Mouse (Mus musculus) MEL (cell line): ENCODE measurements around the gene Pcgf3. TPM values are rescaled to one million over a fixed set of nuclear protein-coding genes. Genes with fewer than 3 reads are reported as not detected.

ENCODE experiments used
- DNase-seq: peaks from one replicate; pipeline ENCODE4 v3.0.0; 2011; ENCODE audit warnings: low read depth, low spot score
- H3K27ac ChIP-seq: 2 replicates; pipeline ENCODE4 v1.5.1; 2012; ENCODE audit warnings: low read depth, mild to moderate bottlenecking, control low read depth, low read length, moderate library complexity; ENCODE audit not compliant: control insufficient read depth
- H3K27me3 ChIP-seq, 2 experiments: fragments of 150-350 bp in 1 of 2; sonication (generic) in 1 of 2; 2 replicates each; pipeline ENCODE4 v1.6.1; 2012; ENCODE audit warnings: low read length in 2 of 2, mild to moderate bottlenecking in 2 of 2, improper control_type of control experiment in 1 of 2, moderate library complexity in 1 of 2; ENCODE audit not compliant: insufficient read depth in 2 of 2, control insufficient read depth in 1 of 2
- H3K36me3 ChIP-seq, 2 experiments: 2 replicates each; pipeline ENCODE4 v1.6.1; 2012 to 2014; ENCODE audit warnings: low read length in 2 of 2, improper control_type of control experiment in 1 of 2, inconsistent platforms in 1 of 2, mild to moderate bottlenecking in 1 of 2; ENCODE audit not compliant: insufficient read depth in 2 of 2, control insufficient read depth in 1 of 2
- H3K4me1 ChIP-seq, 2 experiments: fragments of 150-350 bp in 1 of 2; sonication (generic) in 1 of 2; 2 replicates each; pipeline ENCODE4 v1.6.1; 2012; ENCODE audit warnings: low read length in 2 of 2, improper control_type of control experiment in 1 of 2, mild to moderate bottlenecking in 1 of 2; ENCODE audit not compliant: insufficient read depth in 2 of 2, control insufficient read depth in 1 of 2
- H3K4me3 ChIP-seq, 2 experiments: fragments of 150-350 bp in 1 of 2; sonication (generic) in 1 of 2; 2 replicates each; pipeline ENCODE4 v1.5.1; 2012; ENCODE audit warnings: low read depth in 2 of 2, low read length in 2 of 2, mild to moderate bottlenecking in 2 of 2, moderate library complexity in 2 of 2, control low read depth in 1 of 2, improper control_type of control experiment in 1 of 2; ENCODE audit not compliant: control insufficient read depth in 1 of 2, insufficient read depth in 1 of 2
- H3K79me2 ChIP-seq: 2 replicates; pipeline ENCODE4 v1.6.1; 2012; ENCODE audit warnings: mild to moderate bottlenecking, low read length, moderate library complexity; ENCODE audit not compliant: control insufficient read depth, poor library complexity, insufficient read depth
- H3K9ac ChIP-seq: 2 replicates; pipeline ENCODE4 v1.6.1; 2012; ENCODE audit warnings: low read depth, mild to moderate bottlenecking, control low read depth, low read length, moderate library complexity; ENCODE audit not compliant: control insufficient read depth, poor library complexity, severe bottlenecking
- H3K9me3 ChIP-seq: fragments of 150-350 bp; sonication (generic); replicated peaks from 2 replicates; pipeline ENCODE4 v1.6.1; 2012; ENCODE audit warnings: mild to moderate bottlenecking, low read length, improper control_type of control experiment, moderate library complexity; ENCODE audit not compliant: insufficient read depth
- MXI1 ChIP-seq: IDR thresholded peaks from 2 replicates; pipeline ENCODE4 v1.6.1; 2011; ENCODE audit warnings: mild to moderate bottlenecking, low read depth, low read length, improper control_type of control experiment
- POLR2AphosphoS2 ChIP-seq: IDR thresholded peaks from 2 replicates; pipeline ENCODE4 v1.6.1; 2011; ENCODE audit warnings: low read length, improper control_type of control experiment
- polyA plus RNA-seq, 2 experiments: library from polyadenylated mRNA; stranded (reverse) in 1 of 2; unstranded in 1 of 2; fragments of >175 nt in 1 of 2; fragments of >200 nt in 1 of 2; gene quantifications; 2 replicates each; pipeline versions ENCODE4 v1.2.1 to v1.2.4; 2012; ENCODE audit warnings: low replicate concordance in 2 of 2, low read depth in 1 of 2; ENCODE audit not compliant: insufficient read length in 2 of 2, insufficient read depth in 1 of 2, missing spikeins in 1 of 2
- total RNA-seq: library from RNA; depleted of rRNA; stranded (reverse); fragments of 300-350 nt; gene quantifications from 2 replicates; pipeline ENCODE4 v1.2.3, GENCODE M21; 2012; rRNA removed

The Pcgf3 gene
- total and polyA plus RNA-seq, 3 experiments = 7.3 to 26.4 TPM; not detected in 1

DNA sequence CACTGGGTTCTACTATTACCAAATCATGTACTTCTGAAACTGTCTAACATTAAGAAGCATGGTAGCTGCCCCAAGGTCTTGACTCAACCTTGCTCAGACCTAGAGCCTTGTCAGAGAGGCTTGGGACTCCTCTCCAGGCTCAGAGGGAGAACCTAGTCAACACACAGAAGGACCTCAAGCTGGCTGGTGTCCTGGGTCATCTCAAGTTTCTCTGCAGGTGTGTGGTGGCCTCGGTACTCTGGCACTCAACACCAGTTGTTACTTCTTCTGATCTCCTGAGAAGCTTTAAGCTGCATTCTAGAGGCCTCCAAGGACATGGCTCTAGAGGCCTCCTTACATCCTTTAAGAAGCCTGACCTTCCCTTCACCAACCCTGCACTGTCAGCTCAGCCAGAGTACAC lies 93.0 kb downstream of the Pcgf3 start:
- Histone ChIP-seq H3K36me3 (no peaks in the 10 kb centered on the region), H3K79me2 (no peaks in the 10 kb centered on the region), H3K4me1 (no peaks in the 10 kb centered on the region), H3K4me3 (no peak overlapping the region), H3K9me3 (no peaks in the 10 kb centered on the region), H3K27ac (no peak overlapping the region), H3K9ac (no peak overlapping the region), H3K27me3 (peaks cover 2 to 10% of the 10 kb centered on the region in 2 experiments; a peak in 2 of 4 replicates)
- TF ChIP-seq POLR2AphosphoS2 (no peak), MXI1 (no peak)
- no peak for DNase-seq

Other genes starting within 250 kb of the Pcgf3 start
- 32.5 and 36.3 TPM in 2 replicates for gene Dr1, start 192.3 kb upstream of the Pcgf3 start, total RNA-seq
- gene Dr1, start 192.3 kb upstream of the Pcgf3 start, polyA plus RNA-seq = 10 to 100 TPM in 1 of 2 experiments, not detected in 1; 47.2 TPM
- 8.9 and 11.2 TPM in 2 replicates for gene Pigg, start 148.6 kb upstream of the Pcgf3 start, total RNA-seq
- 1 to 10 TPM in 1 of 2 experiments, not detected in 1; 6.7 TPM for gene Pigg, start 148.6 kb upstream of the Pcgf3 start, polyA plus RNA-seq
- gene Gm42517, start 93.3 kb upstream of the Pcgf3 start, total RNA-seq = not detected in 2 replicates
- gene Gm42517, start 93.3 kb upstream of the Pcgf3 start, polyA plus RNA-seq = not detected
- 0.12 TPM in 1 of 2 replicates, not detected in the other for gene Pde6b, start 72.8 kb upstream of the Pcgf3 start, total RNA-seq
- under 1 TPM in 1 of 2 experiments, not detected in 1; 0.07 TPM for gene Pde6b, start 72.8 kb upstream of the Pcgf3 start, polyA plus RNA-seq
- 793 and 801 TPM in 2 replicates for gene Atp5k, start 26.8 kb upstream of the Pcgf3 start, total RNA-seq
- gene Atp5k, start 26.8 kb upstream of the Pcgf3 start, polyA plus RNA-seq = 100 to 1,000 TPM in 1 of 2 experiments, not detected in 1; 329 TPM
- gene Mfsd7a, start 12.3 kb upstream of the Pcgf3 start, total RNA-seq = not detected in 2 replicates
- not detected for gene Mfsd7a, start 12.3 kb upstream of the Pcgf3 start, polyA plus RNA-seq
- gene Cplx1, start 88.8 kb downstream of the Pcgf3 start, total RNA-seq = not detected in 2 replicates
- gene Cplx1, start 88.8 kb downstream of the Pcgf3 start, polyA plus RNA-seq = not detected
- 48.5 and 54.9 TPM in 2 replicates for gene Gak, start 168.5 kb downstream of the Pcgf3 start, total RNA-seq
- 10 to 100 TPM in 1 of 2 experiments, not detected in 1; 76.4 TPM for gene Gak, start 168.5 kb downstream of the Pcgf3 start, polyA plus RNA-seq
- 19.3 and 22.1 TPM in 2 replicates for gene Tmem175, start 168.5 kb downstream of the Pcgf3 start, total RNA-seq
- gene Tmem175, start 168.5 kb downstream of the Pcgf3 start, polyA plus RNA-seq = 10 to 100 TPM in 1 of 2 experiments, not detected in 1; 39.2 TPM
- 1.5 and 1.9 TPM in 2 replicates for gene Idua, start 199.1 kb downstream of the Pcgf3 start, total RNA-seq
- 1 to 10 TPM in 1 of 2 experiments, not detected in 1; 9.5 TPM for gene Idua, start 199.1 kb downstream of the Pcgf3 start, polyA plus RNA-seq
- gene Dgkq, start 208.4 kb downstream of the Pcgf3 start, total RNA-seq = 10.5 and 11.3 TPM in 2 replicates
- gene Dgkq, start 208.4 kb downstream of the Pcgf3 start, polyA plus RNA-seq = 10 to 100 TPM in 1 of 2 experiments, not detected in 1; 11.3 TPM
- 31.2 and 33.9 TPM in 2 replicates for gene Slc26a1, start 214.3 kb downstream of the Pcgf3 start, total RNA-seq
- gene Slc26a1, start 214.3 kb downstream of the Pcgf3 start, polyA plus RNA-seq = 10 to 100 TPM in 1 of 2 experiments, not detected in 1; 29.6 TPM
- 13.1 and 16.0 TPM in 2 replicates for gene Fgfrl1, start 231.2 kb downstream of the Pcgf3 start, total RNA-seq
- 10 to 100 TPM in 1 of 2 experiments, not detected in 1; 27.3 TPM for gene Fgfrl1, start 231.2 kb downstream of the Pcgf3 start, polyA plus RNA-seq